Mouse (Mus musculus): Measurements from ENCODE around the gene Gm20388.
A peak's percentile ranks its signal among the peaks of the same experiment; 100 is the strongest.

Gene Gm20388

DNA sequence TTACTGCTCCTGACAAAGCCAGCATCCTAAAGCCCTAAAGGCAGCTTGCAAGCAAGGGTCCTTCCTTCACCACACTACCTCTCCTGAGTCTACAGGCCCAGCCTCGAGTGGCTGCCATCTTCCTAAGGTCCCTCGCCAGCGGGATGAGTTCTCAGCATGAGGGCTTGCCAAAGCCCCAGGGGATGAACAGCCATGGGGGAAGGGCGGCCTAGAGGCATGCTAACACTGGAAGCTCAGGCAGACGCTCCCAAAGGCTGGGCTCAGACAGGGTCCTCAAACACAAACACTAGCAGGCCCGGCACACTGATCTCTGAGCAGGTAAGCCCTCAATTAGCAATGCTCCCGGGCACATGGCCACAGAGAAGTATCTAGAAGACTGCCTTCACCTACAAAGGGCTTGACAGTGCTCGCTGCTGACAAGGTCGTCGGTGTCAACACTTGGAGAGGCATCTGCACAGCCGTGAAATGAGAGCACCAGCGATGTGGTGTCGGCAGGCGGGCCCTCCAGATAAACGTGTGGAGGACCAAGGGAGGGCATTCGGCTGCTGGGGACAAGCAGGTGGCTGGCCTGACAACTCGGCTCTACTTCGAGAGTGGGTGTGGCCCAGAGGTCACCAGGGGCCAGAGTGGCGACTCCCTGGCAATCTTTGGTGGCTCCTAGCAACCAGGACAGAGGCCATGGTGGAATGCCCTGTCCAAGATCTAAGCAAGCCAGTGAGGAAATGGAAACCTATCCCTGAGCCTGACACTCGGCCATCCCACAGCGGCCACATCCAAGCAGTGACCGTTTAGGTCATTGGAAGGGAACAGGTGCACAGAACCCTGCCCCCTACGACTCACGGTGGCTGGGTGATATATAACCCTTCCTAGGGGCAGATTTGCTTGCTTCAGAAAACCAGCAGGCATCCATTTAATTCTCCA, 1640.7 kb downstream of the Gm20388 start:
- DNase-seq (ENCODE audit: low spot score in 2 of 2) = no peak

DNA sequence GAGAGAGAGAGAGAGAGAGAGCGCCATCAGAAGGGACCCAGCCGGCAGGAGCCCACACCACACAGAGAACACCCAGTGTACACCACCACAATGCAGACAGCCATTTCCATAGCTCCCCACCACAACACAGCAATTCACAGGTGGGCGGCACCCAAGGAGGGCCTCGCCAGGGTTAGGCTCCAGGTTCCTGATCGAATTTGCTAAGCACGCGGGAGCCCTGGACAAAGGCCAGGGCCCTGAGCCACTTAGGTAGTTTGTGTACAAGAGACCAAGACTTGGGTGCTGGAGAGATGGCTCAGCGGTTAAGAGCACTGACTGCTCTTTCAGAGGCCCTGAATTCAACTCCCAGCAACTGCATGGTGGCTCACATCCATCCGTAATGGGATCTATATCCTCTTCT, 1641.9 kb downstream of the Gm20388 start:
- DNase-seq (ENCODE audit: low spot score in 2 of 2) = no peak

DNA sequence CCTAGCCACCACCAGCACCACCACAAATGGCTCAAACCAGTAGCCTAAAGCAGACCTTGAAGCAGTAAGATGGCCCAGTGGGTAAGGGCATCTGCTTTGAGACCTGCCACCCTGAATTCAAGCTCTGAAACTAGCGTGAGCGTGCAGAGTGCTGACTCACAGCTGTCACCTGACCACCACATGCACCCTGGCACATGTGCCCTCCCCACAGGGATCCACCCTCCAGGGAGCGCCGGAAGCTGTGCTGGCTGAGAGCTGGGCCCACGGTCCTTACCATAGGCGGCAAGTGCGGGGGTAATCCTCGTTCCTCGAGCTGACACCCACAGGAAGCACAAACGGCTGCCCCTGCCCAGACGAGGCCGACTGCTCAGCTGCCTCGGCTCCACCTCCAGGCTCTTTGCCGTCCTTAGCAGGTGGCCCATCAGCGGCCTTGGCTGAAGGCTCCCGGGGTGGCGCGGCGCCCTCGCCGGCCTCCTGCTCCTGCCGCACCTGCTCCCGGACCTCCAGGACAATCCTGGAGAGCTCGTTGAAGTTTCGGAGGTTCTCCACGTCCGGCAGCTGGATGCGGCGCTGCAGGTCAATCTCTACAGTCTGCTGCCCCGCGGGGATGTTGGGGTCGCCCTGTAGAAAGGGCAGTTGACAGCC, 1643.3 kb downstream of the Gm20388 start:
- DNase-seq (ENCODE audit: low spot score in 2 of 2) = no peak

DNA sequence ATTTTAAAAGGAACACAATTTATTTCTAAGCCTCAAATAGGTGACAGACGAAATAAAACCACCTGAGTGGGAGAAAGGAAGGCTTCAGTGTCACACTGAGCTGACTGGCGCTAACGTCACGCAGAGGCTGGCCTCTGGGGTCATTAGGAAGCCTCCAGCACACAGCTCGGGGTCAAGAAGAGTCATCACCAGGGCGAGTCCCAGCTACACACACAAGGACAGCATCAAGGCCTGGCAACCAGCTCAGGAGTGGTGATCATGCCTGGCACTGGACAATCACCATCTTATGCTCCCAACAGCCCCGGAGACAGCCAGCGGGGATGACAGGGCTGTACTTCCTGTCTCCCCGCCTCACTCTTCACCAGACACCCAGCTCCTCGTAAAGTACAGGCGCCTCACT, 1647.1 kb downstream of the Gm20388 start:
- DNase-seq (ENCODE audit: low spot score in 2 of 2) = no peak

DNA sequence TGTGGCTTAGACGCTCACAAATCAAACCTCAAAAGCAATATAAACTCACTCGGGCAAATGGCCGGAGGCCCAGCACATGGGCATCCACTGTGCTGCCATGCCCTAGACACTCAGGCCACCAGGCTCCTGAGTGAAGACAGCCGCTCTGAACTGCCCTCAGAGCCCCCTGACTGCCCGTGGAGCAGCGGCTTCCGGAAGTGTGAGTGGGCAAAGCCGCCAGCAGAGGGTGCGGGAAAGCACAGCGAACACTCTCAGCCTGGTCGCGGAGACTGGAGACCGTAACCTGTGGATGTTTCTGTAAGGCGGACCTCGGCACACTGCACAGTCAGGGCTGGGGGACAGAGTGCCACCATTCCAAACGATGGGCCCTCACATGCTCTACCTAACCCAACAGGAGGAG, 1647.9 kb downstream of the Gm20388 start:
- no peak for DNase-seq (ENCODE audit: low spot score in 2 of 2)

DNA sequence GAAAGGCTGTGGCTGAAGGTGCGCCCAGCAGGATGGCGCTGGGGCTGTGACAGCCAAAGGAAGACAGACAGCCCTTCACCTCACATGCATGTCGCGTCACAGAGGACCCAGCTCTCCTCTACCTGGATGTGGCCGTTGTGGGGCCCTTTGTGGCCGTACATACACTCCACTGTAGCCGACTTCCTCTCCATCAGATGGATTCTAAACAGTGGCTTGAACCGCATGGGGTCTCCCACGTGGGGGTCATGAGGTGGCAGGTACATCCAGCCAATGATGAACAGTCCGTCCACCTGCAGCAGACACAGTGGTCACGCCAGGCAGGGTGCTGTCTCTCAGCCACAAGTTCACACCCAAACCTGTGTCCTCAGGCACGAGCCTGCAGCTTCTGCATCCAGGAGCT, 1649.2 kb downstream of the Gm20388 start:
- no peak for DNase-seq (ENCODE audit: low spot score in 2 of 2)

DNA sequence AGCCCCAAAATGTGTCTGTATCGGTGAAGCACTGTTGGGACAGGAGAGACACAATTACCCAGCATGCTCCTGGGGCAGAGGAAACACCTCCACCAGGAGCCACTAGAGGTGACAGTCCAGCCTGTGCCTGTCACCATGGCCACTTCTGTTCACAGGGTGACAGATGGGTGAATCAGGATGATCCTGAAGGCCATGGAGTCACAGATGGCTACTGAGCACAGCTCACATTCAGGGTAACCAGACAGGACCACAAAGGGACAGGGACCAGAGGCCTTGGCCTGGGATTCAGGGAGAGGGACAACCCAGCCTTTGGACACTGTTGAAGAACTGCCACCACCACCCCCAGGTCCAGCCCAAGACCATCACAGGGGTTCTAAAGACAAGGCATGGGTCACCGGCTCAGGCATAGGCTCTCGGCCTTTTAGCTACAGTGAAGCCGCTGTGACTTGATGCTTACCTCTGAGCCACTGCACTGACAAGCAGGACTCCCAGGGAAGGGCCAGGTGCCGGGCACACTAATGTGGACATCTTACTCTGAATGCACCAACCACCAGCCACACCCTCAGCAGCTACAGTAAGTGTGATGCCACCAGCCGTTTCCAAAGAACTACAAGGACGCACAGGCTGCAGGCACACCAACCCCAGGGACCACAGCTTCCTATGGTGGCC, 1649.9 kb downstream of the Gm20388 start:
- DNase-seq (ENCODE audit: low spot score in 2 of 2) = no peak

DNA sequence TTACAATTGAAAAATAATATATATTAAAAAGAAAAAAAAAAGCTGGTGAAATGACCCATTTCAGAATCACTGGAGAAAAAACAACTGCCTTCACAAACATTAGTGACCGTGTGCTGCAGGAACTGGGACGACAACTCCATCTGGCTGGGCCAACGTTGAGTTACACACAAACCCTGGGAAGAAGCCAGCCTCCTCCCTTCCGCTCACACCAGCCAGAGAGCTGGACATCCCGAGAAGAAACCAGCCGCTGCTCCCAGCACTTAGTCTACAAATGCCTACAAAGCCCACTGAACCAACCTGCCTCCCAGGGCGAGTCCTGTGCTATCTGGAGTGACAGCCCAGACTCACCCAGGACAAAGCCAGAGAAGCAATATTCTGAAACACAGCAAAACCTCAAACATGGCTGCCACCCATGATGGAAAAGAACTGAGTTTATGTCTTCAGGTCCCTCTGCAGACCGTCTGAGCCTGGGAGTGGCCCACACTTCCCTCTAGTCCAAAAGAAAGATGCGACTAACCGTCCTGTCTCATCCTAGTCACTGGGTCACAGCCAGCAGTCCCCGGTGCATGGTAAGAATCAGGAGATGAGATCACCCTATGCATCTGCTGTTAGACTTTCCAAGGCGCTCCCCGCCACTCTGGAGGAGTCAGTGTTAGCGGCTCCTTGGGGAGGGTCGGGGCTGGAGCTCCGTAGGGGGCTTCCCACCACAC, 1651.2 kb downstream of the Gm20388 start:
- DNase-seq (ENCODE audit: low spot score in 2 of 2) = peak in 1 of 2 experiments; percentile 39

DNA sequence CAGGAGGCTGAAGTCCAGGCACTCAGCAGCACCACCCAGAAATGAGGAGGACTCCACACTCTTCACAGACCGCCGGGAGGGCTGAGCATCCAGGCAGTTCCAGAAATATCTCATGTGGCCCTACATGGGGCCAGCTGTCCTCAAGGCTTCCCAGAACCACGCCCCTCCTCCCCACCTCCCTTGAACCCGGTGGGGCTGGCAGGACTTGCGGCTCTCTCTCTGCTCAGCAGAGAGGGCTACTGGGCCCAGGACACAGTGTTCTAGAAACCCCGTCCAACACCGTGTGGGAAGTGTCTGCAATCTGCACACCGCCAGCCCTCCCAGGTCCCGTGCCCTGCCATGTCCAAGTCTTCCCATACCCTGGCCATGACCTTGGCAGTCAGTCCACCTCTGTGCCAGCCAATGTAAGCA, 1652.3 kb downstream of the Gm20388 start:
- DNase-seq (ENCODE audit: low spot score in 2 of 2) = no peak

DNA sequence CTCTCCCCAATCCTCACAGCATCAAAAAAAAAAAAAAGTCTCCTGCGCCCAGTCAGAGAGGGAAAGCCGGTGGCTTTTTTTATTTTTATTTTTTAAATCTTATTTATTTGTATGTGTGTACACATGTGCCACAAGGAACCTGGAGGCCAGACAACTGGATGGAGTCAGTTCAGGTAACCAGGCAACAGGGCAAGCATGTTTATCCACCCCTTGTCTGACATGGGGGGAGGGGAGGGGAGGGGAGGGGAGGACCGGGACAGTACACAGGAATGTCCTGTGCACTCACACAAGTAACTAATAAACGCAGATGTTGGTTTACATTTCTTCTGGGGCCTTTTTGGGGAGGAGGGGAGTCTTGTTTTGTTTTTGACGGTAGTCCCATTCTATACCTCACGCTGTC, 1653.1 kb downstream of the Gm20388 start:
- DNase-seq (ENCODE audit: low spot score in 2 of 2) = no peak

DNA sequence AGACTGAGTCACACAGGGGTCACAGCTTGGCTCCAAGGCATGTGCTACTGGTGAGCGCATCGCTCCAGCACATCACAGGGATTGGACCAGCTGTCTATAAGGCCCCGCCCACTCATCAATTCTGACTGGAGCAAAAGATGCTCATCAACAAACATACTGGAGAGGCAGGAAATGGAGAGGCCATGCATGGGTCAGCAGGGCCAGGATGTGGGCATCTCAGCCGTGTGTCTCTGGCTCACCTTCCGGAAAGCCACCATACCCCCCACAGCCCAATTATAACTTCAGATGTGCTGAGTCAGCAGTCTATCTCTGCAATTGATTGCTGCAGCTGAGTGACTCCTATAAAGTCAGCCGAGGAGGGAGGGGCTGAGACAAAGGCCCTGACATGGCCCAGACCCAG, 1657.7 kb downstream of the Gm20388 start:
- DNase-seq (ENCODE audit: low spot score in 2 of 2) = no peak

DNA sequence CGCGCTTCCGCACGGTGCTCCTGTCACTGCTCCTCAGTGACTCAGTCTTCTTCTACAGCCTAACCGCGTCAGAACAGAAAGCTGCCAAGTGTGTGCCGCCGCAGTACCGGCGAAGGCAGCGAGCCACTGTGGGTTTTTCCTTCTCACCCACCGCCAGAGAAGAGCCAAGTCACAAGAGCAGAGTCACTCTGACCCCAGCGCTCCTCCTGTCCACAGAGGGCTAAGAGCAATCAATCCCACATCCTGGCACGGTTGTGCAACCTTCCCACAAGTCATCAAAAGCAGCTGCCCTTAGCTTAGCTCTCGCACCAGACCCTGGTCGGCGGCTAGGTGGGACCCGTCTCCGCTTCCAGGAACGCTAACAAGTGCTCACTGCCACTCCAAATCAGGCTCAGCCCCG, 1659.7 kb downstream of the Gm20388 start:
- DNase-seq (ENCODE audit: low spot score in 2 of 2) = no peak

DNA sequence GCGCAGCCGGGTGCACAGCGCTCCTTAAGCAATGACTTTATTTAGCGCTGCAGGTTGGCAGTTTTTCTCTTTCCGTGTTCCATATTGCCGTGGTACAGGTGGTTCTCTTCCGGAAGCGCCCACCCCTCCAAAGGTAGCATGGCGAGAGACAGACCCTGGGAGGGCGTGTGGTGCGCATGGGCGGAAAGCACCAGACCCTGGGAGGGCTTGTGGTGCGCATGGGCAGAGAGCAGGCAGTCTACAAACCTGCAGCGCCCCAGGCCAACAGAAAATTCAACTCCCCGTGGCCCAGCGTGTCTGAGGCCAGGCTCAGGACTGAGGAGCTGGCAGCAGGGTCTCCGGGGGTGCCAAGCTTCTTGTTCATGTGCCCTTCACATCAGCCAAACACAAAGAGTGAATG, 1660.2 kb downstream of the Gm20388 start:
- no peak for DNase-seq (ENCODE audit: low spot score in 2 of 2)

DNA sequence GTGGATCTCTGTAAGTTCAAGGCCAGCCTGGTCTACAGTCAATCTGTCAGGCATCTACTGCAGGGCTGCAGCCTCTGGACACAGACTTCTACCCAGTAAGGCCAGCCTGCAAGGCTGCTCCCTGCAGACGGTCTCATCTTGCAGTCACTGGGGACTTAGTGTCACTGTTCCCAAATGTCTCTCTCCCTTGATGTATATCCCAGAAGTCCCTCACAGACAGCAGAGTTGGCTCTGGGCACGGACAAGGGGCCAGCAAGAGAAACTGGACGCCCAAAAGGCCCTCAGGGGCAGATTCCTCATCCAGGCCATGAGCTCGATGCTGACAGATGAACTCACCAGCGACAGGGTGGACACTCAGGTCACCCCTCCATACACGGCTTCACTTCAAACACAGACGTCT, 1661.5 kb downstream of the Gm20388 start:
- no peak for DNase-seq (ENCODE audit: low spot score in 2 of 2)

DNA sequence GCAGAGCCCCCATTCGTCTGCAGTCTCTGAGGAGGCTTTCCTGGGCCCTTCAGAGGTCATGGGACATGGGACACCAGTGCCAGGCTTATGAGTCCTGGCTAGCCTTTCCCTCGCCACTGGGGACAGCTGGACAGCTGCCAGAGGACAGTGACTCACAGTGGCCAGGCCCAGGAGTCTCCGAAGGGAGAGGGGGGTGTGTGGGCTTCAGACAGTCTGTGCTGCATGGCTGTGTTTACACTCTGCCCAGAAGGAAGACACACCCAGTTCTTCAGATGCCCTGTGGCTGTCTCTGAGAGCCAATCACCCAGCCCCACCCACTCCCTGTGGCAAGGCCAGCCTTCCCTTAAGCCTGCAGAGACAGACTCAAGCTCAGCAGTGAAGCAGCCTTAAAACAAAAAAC, 1662.6 kb downstream of the Gm20388 start:
- peak; percentile 63 to 73 for DNase-seq (ENCODE audit: low spot score in 2 of 2)

DNA sequence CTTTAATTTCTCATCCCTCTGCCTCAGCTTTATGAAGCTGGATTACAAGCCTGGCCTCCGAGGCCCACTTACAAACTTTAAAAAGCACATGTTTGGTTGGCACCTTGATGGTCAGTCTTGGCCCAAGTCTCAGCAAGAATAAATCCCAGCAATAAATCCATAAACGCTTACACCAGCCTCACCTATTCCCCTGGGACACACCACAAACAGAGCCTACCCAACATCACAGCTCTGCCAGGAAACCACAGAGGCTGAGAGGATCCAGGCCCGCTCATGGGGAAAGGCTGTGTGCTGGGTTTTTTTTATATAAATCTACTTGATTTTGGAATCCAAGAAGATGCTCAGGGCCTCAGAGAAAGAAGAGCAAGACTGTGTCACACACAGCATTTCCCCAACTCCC, 1665.0 kb downstream of the Gm20388 start:
- DNase-seq (ENCODE audit: low spot score in 2 of 2) = no peak

DNA sequence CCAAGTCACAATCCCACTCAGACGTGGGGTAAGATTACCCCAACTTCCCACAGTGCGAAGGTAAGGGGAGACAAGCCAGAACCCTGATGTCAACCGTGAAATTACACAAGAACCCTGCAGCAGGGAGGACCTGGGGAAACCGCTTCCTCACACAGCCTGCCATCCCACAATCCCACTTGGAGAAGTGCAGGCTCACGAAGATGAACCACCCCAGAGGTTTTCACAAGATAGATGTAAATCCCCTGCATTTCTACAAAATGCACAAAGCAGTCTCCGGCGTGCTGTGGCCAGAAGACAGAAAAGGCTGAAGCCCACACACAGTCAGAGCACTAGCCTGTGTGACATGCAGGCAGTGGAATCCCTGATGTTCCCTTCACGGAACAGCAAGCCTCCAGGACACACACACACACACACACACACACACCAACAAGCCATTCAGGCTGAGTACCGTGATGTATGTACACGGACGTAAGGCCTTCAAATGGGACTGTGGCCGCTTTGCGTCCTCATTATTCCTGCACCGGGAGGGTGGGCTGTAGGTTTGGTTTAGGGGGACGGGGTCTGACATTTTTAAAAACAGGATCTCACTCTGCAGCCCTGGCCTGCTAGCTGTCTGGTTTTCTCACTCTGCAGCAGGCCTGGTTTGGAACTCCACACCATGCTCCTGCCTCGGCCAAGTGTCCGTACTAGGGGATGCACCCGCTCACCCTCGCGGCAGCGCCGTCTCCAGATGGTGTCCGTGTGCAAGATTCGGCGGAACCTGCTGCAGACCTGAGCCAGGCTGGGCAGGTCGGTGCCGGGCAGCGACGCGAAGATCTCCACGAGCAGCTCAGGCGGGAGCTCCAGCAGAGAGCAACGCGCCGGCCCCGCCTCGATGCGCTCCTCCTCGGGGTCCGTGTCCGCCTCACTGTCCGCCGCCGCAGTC, 1667.4 kb downstream of the Gm20388 start:
- no peak for DNase-seq (ENCODE audit: low spot score in 2 of 2)

DNA sequence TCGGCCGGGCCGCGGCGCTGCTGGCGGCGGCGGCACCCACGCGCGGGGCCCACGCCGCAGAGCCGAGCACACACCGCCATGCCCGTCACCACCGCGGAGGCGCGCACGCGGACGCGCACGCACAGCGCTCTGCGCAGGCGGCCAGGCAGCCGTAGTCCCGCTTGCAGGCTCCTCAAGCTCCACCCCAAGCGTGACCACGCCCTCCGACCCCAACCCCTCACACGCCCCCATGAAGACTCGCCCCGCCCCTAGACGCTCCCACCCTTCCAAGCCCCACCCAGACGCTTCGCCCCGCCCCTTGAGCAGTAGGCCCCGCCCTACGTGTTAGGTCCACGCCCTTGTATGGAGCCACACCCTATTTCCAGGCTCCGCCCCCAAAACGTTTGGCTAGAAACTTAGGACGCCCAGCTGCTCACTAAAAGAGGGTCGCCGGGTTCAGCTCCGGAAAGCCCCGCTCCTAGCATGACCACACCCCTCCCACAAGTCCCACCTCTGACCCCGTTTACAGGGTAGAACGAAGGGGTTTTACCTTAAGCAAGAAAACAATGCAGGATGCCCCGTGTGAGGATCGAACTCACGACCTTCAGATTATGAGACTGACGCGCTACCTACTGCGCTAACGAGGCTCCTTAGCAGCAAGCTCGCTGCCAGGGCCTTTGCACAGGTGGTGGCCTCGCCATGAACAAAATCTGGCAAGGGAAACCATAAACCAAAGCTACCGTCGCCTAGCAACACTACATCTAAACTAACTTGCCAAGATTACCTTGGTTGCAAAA, 1668.2 kb downstream of the Gm20388 start, which contains the start of gene Fbxo31:
TSS of gene Fbxo31 (minus strand) at position 131 of the 776 bp plus-strand sequence.
- peak; percentile 78 to 82 for DNase-seq (ENCODE audit: low spot score in 2 of 2)

DNA sequence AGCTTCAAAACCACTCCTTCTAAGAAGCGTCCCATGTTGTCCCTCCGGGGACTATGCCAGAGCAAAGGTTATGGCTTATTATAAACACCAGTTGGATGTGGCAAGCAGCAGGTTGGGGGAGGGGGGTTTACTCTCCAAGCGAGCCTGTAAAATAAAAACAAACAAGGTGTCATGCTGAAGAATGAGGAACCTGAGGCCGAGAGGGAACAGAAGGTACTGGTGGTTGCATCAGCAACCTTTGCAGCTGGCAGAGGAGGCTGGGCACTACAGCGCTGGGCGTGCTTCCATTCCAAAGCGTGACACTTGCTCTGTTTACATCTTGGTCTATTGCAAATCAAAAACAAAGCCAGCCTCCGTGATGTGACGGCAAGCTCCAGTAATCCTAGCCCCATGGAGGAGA, 1669.8 kb downstream of the Gm20388 start:
- no peak for DNase-seq (ENCODE audit: low spot score in 2 of 2)

DNA sequence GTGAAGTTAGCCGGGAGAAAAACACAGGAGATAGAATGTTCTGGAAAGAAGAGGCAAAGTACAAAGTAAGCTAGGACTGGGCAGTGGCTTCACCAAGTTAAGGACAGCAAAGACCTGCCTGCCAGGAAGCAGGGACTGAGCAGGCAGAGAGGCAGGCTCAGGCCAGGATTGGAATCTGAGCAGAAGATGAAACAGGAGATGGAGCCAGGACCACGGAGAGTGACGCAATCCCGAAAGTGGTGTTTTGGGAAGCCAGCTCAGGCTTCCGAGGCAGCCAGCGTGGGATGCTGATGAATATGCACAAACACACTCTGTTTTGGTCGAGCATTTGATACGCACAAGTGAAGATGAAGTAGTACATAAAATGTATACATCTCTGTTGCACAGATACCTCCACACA, 1673.0 kb downstream of the Gm20388 start:
- DNase-seq (ENCODE audit: low spot score in 2 of 2) = no peak

All from urinary bladder, adult 18-20 months (tissue).